Mouse (Mus musculus) layer of hippocampus, adult 8-10 months (tissue): Measurements from ENCODE around the gene Slc28a2. TPM values are rescaled to one million over a fixed set of nuclear protein-coding genes. Genes with fewer than 3 reads are reported as not detected.
"Not testable (repeated sequence)": the region's sequence is repeated elsewhere in the genome, so short reads cannot be mapped to it uniquely, and the experiment has no call there.

Experiments
- DNase-seq, 2 experiments: peaks; one replicate each; pipeline ENCODE4 v3.0.0; 2022; ENCODE audit warnings: low spot score in 2 of 2
- total RNA-seq, 4 experiments: library from RNA; stranded (reverse); gene quantifications; 2 replicates each; pipeline ENCODE4 v1.2.4; 2022

Slc28a2 gene
- total RNA-seq, result 1 to 10 TPM in 1 of 4 experiments, under 1 TPM in 3; 0.19 to 1.3 (median 0.56) TPM

- DNase-seq, result not testable (repeated sequence)
Observed at GRCm38 (mm10) chr2:122426200-122426599, at the start of gene Slc28a2. Gene Slc28a2 (plus strand): TSS chr2:122426477.

- peak; percentile 98 to 99 for DNase-seq
Observed at GRCm38 (mm10) chr2:122377215-122377674, 49.0 kb upstream of the Slc28a2 start.

GRCm38 (mm10) chr2:122377751-122378246, 48.5 kb upstream of the Slc28a2 start:
- peak; percentile 69 to 83 for DNase-seq

GRCm38 (mm10) chr2:122378421-122379291, 47.6 kb upstream of the Slc28a2 start:
- DNase-seq, result no peak

- DNase-seq, result no peak
Observed at GRCm38 (mm10) chr2:122379292-122379650, 47.0 kb upstream of the Slc28a2 start.

GRCm38 (mm10) chr2:122380768-122381311, 45.4 kb upstream of the Slc28a2 start:
- DNase-seq, result peak in 1 of 2 experiments; percentile 67

GRCm38 (mm10) chr2:122381329-122382103, 44.8 kb upstream of the Slc28a2 start:
- DNase-seq, result no peak

GRCm38 (mm10) chr2:122382121-122382520, 44.2 kb upstream of the Slc28a2 start:
- DNase-seq, result no peak

GRCm38 (mm10) chr2:122385095-122385494, 41.2 kb upstream of the Slc28a2 start:
- DNase-seq, result no peak

GRCm38 (mm10) chr2:122387135-122387534, 39.1 kb upstream of the Slc28a2 start:
- not testable (repeated sequence) for DNase-seq

GRCm38 (mm10) chr2:122396150-122396549, 30.1 kb upstream of the Slc28a2 start:
- DNase-seq, result no peak

- DNase-seq, result no peak
Observed at GRCm38 (mm10) chr2:122407607-122408006, 18.7 kb upstream of the Slc28a2 start.

- DNase-seq, result no peak
Observed at GRCm38 (mm10) chr2:122408928-122409327, 17.3 kb upstream of the Slc28a2 start.

GRCm38 (mm10) chr2:122426645-122427044, 368 bp downstream of the Slc28a2 start:
- not testable (repeated sequence) for DNase-seq

- DNase-seq, result not testable (repeated sequence)
Observed at GRCm38 (mm10) chr2:122438706-122439482, 12.6 kb downstream of the Slc28a2 start.

- not testable (repeated sequence) for DNase-seq
Observed at GRCm38 (mm10) chr2:122440521-122440920, 14.2 kb downstream of the Slc28a2 start.

- no peak for DNase-seq
Observed at GRCm38 (mm10) chr2:122441000-122441933, 15.0 kb downstream of the Slc28a2 start.

GRCm38 (mm10) chr2:122450351-122450750, 24.1 kb downstream of the Slc28a2 start:
- no peak for DNase-seq

GRCm38 (mm10) chr2:122452426-122452825, 26.1 kb downstream of the Slc28a2 start:
- DNase-seq, result no peak

- DNase-seq, result peak; percentile 2
Observed at GRCm38 (mm10) chr2:122466901-122467300, 40.6 kb downstream of the Slc28a2 start.
